Comparison of ENCODE assay signal across 9 mouse cellular contexts in the genomic region with DNA sequence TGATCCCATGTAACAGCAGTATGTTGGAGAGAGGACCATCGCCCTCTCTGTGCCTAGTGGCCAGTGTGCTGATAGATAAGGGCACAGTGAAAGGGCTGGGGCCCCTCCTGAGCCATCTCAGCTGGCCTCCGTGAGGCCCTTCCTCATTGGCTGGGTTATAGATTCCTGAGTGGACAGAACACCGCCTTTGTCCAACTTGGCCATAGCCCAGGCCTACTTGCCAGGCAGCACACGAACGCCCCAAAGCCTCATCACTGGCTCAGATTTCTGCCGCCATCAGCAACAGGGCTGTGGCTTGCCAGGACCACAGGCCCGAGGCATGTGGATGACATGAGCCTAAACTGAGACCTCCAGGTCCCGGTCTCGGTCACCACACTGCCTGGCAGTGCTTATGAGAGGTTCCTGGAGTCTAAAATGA. TPM values are rescaled to one million over a fixed set of nuclear protein-coding genes. Genes with fewer than 3 reads are reported as not detected.
A peak's percentile ranks its signal among the peaks of the same experiment; 100 is the strongest.
DNase-seq lines count a peak whose midpoint lies in the region; ATAC-seq lines count a peak whose summit lies in the region.
"Had no signal": no experiment of that assay in that cellular context is flagged by ENCODE, and none has a peak within 500 bp of the region (broad histone marks: within the 10 kb centered on the region; RNA-seq: fewer than 3 reads in every experiment).

No protein-coding gene starts in this region.

- H3K4me1 ChIP-seq in hindbrain, embryonic 14.5 days (replicated peaks; ENCODE audit: control insufficient read depth, insufficient read depth, low read length), result peaks cover 10% of the 10 kb centered on the region; the same call in 1 of the 2 replicates
- H3K4me1 ChIP-seq in midbrain, embryonic 15.5 days, result no peaks in the 10 kb centered on the region

- H3K36me3 ChIP-seq in hindbrain, embryonic 14.5 days (replicated peaks; ENCODE audit: control insufficient read depth, insufficient read depth), result no peaks in the 10 kb centered on the region
- H3K36me3 ChIP-seq in midbrain, embryonic 15.5 days (replicated peaks), result no peaks in the 10 kb centered on the region
- H3K36me3 ChIP-seq: liver, embryonic 13.5 days had no signal

- no peak overlapping the region for H3K4me3 ChIP-seq in hindbrain, embryonic 14.5 days (replicated peaks; ENCODE audit: low read length)
- H3K4me3 ChIP-seq in midbrain, embryonic 15.5 days, result no peak overlapping the region
- H3K4me3 ChIP-seq: liver, embryonic 13.5 days had no signal

- H3K27ac ChIP-seq in hindbrain, embryonic 14.5 days, result peak overlapping the region; percentile 56; the same call in 1 of the 2 replicates
- 0 out of 2 replicates have a peak overlapping the region, but pooled peaks have one; percentile 12 for H3K27ac ChIP-seq in midbrain, embryonic 15.5 days
- H3K27ac ChIP-seq: liver, embryonic 13.5 days had no signal

- 60% methylated on average over 9 of the region's 9 CpGs for WGBS in hindbrain, embryonic 14.5 days
- WGBS in midbrain, embryonic 15.5 days, result 64% methylated on average over 9 of the region's 9 CpGs

- H3K4me2 ChIP-seq in hindbrain, embryonic 14.5 days (replicated peaks), result no peak overlapping the region
- H3K4me2 ChIP-seq in midbrain, embryonic 15.5 days, result no peak overlapping the region
- H3K4me2 ChIP-seq: liver, embryonic 13.5 days had no signal

- DNase-seq in ovary, adult 18-20 months (ENCODE audit: low spot score), result peak; percentile 74
- no peak for DNase-seq in ovary, postnatal 10 days (ENCODE audit: low spot score)
- peak; percentile 52 to 66 for DNase-seq in frontal cortex, postnatal 10 days (ENCODE audit: low spot score in 2 of 2)
- DNase-seq in hindbrain, embryonic 14.5 days (ENCODE audit: low spot score), result peak; percentile 55
- peak; percentile 51 to 59 for DNase-seq in layer of hippocampus, postnatal 36 days
- no peak for DNase-seq in embryo, embryonic 10.5 days (ENCODE audit: low spot score)
- DNase-seq: liver, embryonic 13.5 days had no signal

- no peaks in the 10 kb centered on the region for H3K27me3 ChIP-seq in hindbrain, embryonic 14.5 days (ENCODE audit: control insufficient read depth, insufficient read depth, low read length)
- no peaks in the 10 kb centered on the region for H3K27me3 ChIP-seq in midbrain, embryonic 15.5 days (replicated peaks)
- H3K27me3 ChIP-seq: liver, embryonic 13.5 days had no signal

- ATAC-seq in hindbrain, embryonic 14.5 days (ENCODE audit: low FRiP score), result peak; percentile 47; the same call in 1 of the 2 replicates
- ATAC-seq in midbrain, embryonic 15.5 days (replicated peaks), result 0 out of 2 replicates have a peak, but pooled peaks have one; percentile 39
- ATAC-seq in megakaryocyte progenitor cell, adult 5-6 weeks (replicated peaks; ENCODE audit: poor library complexity), result no peak

- no peak overlapping the region for H3K9ac ChIP-seq in hindbrain, embryonic 14.5 days
- no peak overlapping the region for H3K9ac ChIP-seq in midbrain, embryonic 15.5 days
- H3K9ac ChIP-seq: liver, embryonic 13.5 days had no signal

- no peaks in the 10 kb centered on the region for H3K9me3 ChIP-seq in hindbrain, embryonic 14.5 days (ENCODE audit: control insufficient read depth, low read length)
- H3K9me3 ChIP-seq in midbrain, embryonic 15.5 days, result no peaks in the 10 kb centered on the region
- H3K9me3 ChIP-seq: liver, embryonic 13.5 days had no signal

RNA-seq across cellular contexts. Expression of a gene that starts 8.1 kb away (rescaled TPM):
- 17.2 and 18.1 TPM in 2 replicates for polyA plus RNA-seq in hindbrain, embryonic 14.5 days (2014; fragmentation: Nextera tagmentation; extraction: Ambion mirVana)
- 1 to 10 TPM; 3.8 to 7.3 TPM for total RNA-seq in layer of hippocampus, postnatal 36 days (2021)
- polyA plus RNA-seq in midbrain, embryonic 15.5 days (2015; fragmentation: Nextera tagmentation; extraction: Ambion mirVana), result 14.9 and 15.2 TPM in 2 replicates
- not detected in 2 replicates for total RNA-seq in megakaryocyte progenitor cell, adult 5-6 weeks (2015)
- not detected in 2 replicates for total RNA-seq in megakaryocyte progenitor cell, adult 5-6 weeks (2017)

Comparison
In these comparisons a context has a peak if more than half of its experiments do, and no peak if none do; other contexts are left out.
1. DNase-seq: peak in ovary, adult 18-20 months (single experiment), frontal cortex, postnatal 10 days (2 of 2), hindbrain, embryonic 14.5 days (single experiment) and layer of hippocampus, postnatal 36 days (2 of 2); none in ovary, postnatal 10 days (single experiment) and embryo, embryonic 10.5 days (single experiment).
2. RNA of a gene that starts 8.1 kb away (total RNA-seq): 3.8 to 7.3 TPM in layer of hippocampus, postnatal 36 days; not detected in megakaryocyte progenitor cell, adult 5-6 weeks; every median in the first group is over 4 times any median in the second.